Mouse (Mus musculus): ENCODE data around the gene Ift172.

GRCm38 (mm10) chr5:31267686-31268085, 23.2 kb downstream of the Ift172 start:
- TF ChIP-seq CTCF (IDR thresholded peaks at IDR 0.05; ENCODE audit: extremely low read depth, insufficient read length, insufficient replicate concordance, low read depth, low read length): no peak
- TF ChIP-seq POLR2A (IDR thresholded peaks at IDR 0.05; ENCODE audit: low read depth, low read length): no peak
